Mouse (Mus musculus) embryonic fibroblast, embryonic 13.5 days (primary cell): ENCODE measurements around the gene Larp1b. TPM values are rescaled to one million over a fixed set of nuclear protein-coding genes. Genes with fewer than 3 reads are reported as not detected.

Experiments used
- H3K27ac ChIP-seq: 2 replicates; pipeline ENCODE4 v1.5.1; 2012; ENCODE audit warnings: low read length, control low read depth, inconsistent platforms; ENCODE audit not compliant: insufficient read depth
- H3K4me1 ChIP-seq: 2 replicates; pipeline ENCODE4 v1.6.1; 2011; ENCODE audit warnings: low read length; ENCODE audit not compliant: control insufficient read depth, insufficient read depth
- H3K4me3 ChIP-seq: 2 replicates; pipeline ENCODE4 v1.5.1; 2011; ENCODE audit warnings: mild to moderate bottlenecking, control low read depth, low read length; ENCODE audit not compliant: insufficient read depth
- CTCF ChIP-seq: IDR thresholded peaks from 2 replicates; pipeline ENCODE4 v1.5.1; 2011; ENCODE audit warnings: mild to moderate bottlenecking, control low read depth, low read length, moderate library complexity, borderline replicate concordance; ENCODE audit not compliant: insufficient read depth
- POLR2A ChIP-seq: IDR thresholded peaks from 2 replicates; pipeline ENCODE4 v1.6.1; 2011; ENCODE audit warnings: low read depth, mild to moderate bottlenecking, control low read depth, low read length, moderate library complexity
- polyA plus RNA-seq: library from polyadenylated mRNA; stranded (reverse); fragments of >200 nt; gene quantifications from 2 replicates; pipeline ENCODE4 v1.2.4, GENCODE M21; 2011; ENCODE audit warnings: low read depth; ENCODE audit not compliant: missing spikeins, insufficient read length

The Larp1b gene
- polyA plus RNA-seq, 1 experiment = 19.3 TPM

DNA sequence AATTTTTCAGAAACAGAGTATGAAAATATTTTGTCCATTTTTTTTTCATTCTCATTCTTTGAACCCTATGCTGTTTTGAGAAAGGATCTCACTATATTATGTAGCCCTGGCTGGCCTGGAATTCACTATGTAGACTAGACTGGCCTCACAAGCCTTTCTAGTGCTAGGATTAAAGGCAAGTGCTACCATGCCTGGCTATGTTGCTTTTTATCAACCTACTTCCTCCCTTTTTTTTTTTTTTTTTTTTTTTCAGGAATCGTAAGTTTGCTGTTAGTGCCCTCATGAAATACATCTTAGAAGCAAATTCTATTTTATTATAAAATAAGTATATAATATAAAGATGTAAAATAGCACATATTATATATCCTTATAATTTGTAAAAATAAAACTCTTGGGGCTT is 5.2 kb downstream of the Larp1b start:
- H3K4me3 ChIP-seq = no peak overlapping the region
- no peak overlapping the region for H3K27ac ChIP-seq
- no peak for TF ChIP-seq POLR2A
- TF ChIP-seq CTCF = no peak
- no peaks in the 10 kb centered on the region for H3K4me1 ChIP-seq

DNA sequence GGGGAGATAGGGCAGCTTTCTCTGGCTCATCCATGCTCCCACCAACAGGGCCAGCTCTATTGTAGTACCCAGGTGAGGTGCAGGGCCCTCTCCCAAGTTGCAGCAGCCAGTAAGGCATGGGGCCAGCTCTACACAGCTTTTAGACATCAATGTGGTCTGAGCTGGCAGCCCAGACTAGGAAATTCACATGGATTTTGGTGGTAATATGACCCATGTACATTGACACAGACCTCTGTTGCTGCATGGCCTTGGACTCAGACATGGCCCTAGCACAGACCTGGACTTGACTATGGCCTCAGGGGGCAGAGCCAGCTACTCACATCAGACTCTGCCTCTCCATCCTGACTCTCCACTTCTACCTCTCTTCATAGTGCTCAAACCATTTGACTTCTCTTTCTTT is 9.2 kb downstream of the Larp1b start:
- H3K27ac ChIP-seq = no peak overlapping the region
- no peaks in the 10 kb centered on the region for H3K4me1 ChIP-seq
- no peak overlapping the region for H3K4me3 ChIP-seq
- TF ChIP-seq CTCF = no peak
- TF ChIP-seq POLR2A = no peak

DNA sequence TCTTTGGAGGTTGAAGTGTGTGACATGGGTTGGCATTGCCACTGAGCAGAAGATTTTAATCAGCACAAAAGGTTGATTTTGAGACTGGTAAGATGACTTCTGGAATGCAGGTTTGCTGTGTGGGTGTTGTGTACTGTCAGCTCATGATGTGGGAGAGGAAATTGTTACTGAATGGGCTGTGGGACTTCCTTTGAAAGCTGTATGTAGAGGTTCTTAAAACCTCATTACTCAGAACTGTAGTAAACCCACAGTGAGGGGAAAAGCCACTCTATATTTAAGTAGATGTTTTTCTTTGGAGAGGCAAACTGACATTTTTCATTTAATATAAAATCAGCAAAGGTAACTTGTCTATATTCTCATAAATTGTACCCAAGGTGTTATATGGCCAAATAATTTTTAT is 31.1 kb downstream of the Larp1b start:
- TF ChIP-seq CTCF (no peak), POLR2A (no peak)
- H3K4me1 ChIP-seq = no peaks in the 10 kb centered on the region
- H3K4me3 ChIP-seq = no peak overlapping the region
- H3K27ac ChIP-seq = no peak overlapping the region

DNA sequence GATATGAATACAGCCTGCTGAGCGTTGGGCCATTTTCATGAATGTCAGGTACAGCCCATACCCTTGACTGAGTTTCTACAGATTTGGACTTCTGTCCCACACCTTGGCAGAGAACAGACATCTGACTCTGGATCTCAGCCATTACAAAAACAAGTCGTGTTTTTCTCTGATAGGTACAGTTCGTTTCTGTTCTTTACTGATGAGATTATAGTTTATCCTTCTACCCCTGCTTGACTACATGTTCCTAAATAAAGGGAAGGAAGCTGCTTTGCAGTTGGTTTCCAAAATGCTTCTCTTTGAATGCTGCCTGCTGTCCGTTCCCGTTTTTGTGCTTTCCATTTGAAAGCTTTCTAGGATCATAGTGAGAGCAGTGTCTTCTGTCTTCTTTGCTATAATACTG is 37.9 kb downstream of the Larp1b start:
- TF ChIP-seq CTCF = no peak
- no peak for TF ChIP-seq POLR2A
- no peak overlapping the region for H3K4me3 ChIP-seq
- H3K27ac ChIP-seq = no peak overlapping the region
- H3K4me1 ChIP-seq = no peaks in the 10 kb centered on the region

DNA sequence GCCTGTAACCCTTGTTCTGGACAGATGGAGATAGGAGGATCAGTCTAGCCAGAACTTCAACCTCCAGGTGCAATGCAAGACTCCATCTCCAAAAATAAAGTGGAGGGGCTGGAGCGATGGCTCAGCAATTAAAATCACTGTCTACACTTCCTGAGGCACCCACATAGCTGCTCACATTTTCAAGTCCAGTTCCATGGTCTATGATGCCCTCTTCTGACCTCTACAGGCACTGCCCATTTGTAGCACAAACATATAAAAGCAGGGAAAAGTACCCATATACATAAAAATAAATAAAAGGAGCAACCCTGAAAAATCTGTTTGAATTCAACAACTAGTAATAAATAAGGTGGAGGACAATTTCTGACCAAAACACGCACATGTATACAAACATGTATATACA is 39.1 kb downstream of the Larp1b start:
- TF ChIP-seq CTCF (no peak), POLR2A (no peak)
- H3K4me3 ChIP-seq = no peak overlapping the region
- no peak overlapping the region for H3K27ac ChIP-seq
- H3K4me1 ChIP-seq = no peaks in the 10 kb centered on the region

DNA sequence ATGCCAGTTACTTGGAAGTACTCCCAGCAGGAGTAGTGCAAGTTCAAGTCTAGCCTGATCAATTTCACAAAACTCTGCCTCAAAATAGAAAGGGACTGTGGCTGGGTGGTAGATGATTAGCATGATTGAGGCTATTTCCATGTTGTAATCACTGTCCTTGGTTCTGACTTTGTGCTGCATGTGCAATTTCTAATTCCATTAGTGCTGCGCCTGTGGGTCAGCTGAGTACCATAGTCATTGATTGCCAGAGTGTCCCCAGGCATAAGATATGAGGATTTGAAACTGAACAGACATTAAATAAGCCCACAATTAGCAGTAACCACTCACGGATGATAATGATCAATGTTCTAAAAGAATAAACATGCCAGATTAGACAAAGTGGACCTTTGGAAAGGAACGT is 41.9 kb downstream of the Larp1b start:
- H3K4me1 ChIP-seq = no peaks in the 10 kb centered on the region
- no peak for TF ChIP-seq CTCF
- TF ChIP-seq POLR2A = no peak
- no peak overlapping the region for H3K4me3 ChIP-seq
- no peak overlapping the region for H3K27ac ChIP-seq

DNA sequence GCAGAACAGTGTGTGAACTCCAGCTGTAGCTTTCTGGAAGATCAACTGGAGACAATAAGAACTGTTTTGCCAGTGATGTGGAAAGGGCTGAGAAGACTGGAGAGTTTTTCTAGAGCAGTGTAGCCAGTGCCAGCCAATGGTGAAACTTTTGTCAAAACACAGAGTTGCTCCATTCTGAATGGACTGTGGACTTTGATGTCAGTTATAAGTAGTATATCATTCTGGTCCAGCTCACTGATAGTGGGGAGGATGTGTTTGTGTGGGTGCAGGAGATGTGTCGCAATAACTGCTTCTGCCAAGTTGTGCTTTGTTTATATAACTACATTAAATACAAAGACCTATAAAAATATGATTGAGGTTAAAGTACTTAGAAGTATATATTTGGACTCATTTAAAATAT is 45.5 kb downstream of the Larp1b start:
- Histone ChIP-seq H3K4me1 (no peaks in the 10 kb centered on the region), H3K4me3 (no peak overlapping the region), H3K27ac (no peak overlapping the region)
- no peak for TF ChIP-seq CTCF
- no peak for TF ChIP-seq POLR2A

DNA sequence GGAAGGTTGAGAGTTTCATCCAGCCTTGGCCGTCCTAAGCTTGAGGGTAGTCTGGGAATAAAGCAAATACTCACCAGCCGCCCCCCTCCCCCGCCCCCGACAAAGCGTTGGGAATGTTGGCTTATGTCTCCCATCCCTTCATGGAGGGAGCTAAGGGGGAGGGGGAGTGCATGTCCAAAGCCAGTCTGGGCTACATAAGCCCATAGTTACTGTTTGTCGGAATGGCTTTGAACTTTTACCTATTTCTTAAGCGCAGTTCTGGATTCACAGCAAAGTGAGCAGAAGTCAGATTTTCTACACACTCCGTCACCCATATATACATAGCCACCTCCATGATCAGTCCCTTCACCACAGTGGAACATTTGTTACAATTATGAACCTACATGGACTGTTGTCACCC is 59.7 kb downstream of the Larp1b start:
- Histone ChIP-seq H3K4me1 (no peaks in the 10 kb centered on the region), H3K27ac (no peak overlapping the region), H3K4me3 (no peak overlapping the region)
- no peak for TF ChIP-seq CTCF
- no peak for TF ChIP-seq POLR2A

DNA sequence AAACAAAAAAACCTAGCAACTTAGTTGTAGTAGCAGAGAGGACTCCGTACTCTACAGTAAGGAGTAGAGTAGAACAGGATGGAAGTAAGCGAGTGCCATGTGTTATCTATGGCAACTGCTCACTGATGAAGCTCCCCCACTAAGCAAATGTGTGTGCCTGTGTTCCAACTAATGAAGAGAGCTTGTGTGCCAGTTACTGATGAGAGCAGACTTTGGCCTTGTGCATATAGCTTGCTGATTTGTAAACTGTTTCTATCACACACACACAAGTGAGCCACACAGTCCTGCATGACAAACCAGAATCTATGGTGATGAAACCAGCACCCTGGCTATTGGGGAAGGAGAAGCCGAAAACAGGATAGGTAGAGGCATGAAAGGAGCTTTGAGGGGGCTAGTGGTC is 60.4 kb downstream of the Larp1b start:
- TF ChIP-seq CTCF = no peak
- no peak for TF ChIP-seq POLR2A
- Histone ChIP-seq H3K4me1 (no peaks in the 10 kb centered on the region), H3K27ac (no peak overlapping the region), H3K4me3 (no peak overlapping the region)

DNA sequence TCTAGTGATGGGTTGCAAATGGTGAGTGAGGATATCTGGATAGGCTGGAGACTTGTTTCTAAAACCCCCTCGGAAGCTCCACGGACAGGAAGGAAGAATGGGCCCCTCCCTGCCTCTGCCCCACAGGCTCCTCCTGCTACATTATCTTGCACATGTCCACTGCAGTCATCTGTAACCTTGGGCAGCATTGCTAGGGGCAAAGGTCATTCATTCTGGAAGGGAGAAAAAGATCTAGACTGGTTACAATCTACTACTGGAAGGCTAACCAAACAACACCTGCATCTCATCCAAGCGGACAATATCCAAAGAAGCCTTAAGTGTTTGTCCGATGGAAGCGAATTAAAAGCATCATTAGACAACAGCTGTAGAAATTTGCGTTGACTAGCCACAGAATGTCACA is 61.1 kb downstream of the Larp1b start:
- Histone ChIP-seq H3K4me1 (no peaks in the 10 kb centered on the region), H3K4me3 (no peak overlapping the region), H3K27ac (no peak overlapping the region)
- TF ChIP-seq POLR2A (no peak), CTCF (no peak)

DNA sequence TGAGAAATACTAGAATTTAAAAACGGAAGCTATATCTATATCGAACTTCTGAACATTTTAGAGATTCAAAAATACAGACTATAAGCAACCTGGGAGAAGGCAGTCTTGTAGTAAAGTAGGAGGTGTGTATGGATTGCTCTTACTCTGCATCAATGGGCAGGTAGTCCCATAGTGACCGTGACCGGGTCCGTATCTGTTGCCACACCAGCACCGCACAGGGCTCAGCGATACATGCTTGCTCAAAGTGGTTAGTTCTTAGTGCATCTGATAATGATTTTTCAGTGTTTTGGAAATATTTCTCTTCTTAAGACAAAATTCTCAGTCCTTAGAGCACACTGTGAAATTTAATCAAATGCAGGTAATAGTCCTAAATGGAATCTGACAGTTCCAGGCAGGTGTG is 62.8 kb downstream of the Larp1b start:
- TF ChIP-seq CTCF = no peak
- TF ChIP-seq POLR2A = no peak
- no peak overlapping the region for H3K4me3 ChIP-seq
- no peak overlapping the region for H3K27ac ChIP-seq
- H3K4me1 ChIP-seq = no peaks in the 10 kb centered on the region

DNA sequence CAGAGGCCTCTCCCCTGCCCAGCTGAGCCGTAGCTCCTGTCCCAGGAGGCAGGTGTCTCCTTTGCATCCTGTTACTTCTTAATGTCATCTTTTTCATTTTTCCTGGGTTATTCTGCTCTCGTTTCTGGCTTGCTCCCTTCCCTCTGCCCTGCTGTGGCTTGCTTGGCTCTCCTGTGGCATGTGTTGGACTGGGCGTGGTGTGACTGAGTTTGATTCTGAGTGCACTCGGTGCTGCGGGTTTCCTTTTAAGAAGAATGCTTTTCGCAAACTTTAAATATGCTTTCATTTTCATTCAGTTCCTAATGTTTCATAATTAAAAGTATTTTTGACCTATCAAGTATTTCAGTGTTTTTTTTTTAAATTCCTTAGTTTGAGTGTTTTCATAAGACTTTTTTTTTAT is 65.3 kb downstream of the Larp1b start:
- no peak overlapping the region for H3K27ac ChIP-seq
- no peak for TF ChIP-seq POLR2A
- TF ChIP-seq CTCF = no peak
- no peaks in the 10 kb centered on the region for H3K4me1 ChIP-seq
- no peak overlapping the region for H3K4me3 ChIP-seq
